Mouse (Mus musculus) G1E (cell line): ENCODE measurements around the gene Slc23a2.

Experiments used
- CTCF ChIP-seq: IDR thresholded peaks from 2 replicates; pipeline ENCODE4 v1.5.1; 2012; ENCODE audit warnings: low read depth, low read length, inconsistent platforms, mixed read lengths
- GATA1 ChIP-seq: IDR thresholded peaks from 2 replicates; pipeline ENCODE4 v1.6.1; 2012; ENCODE audit warnings: borderline replicate concordance, low read length, inconsistent platforms, mixed read lengths
- GATA2 ChIP-seq: IDR thresholded peaks from 2 replicates; pipeline ENCODE4 v1.6.1; 2012; ENCODE audit warnings: low read depth, low read length, inconsistent platforms, borderline replicate concordance
- POLR2AphosphoS5 ChIP-seq: IDR thresholded peaks from 2 replicates; pipeline ENCODE4 v1.6.1; 2012; ENCODE audit warnings: low read depth, low read length, inconsistent platforms; ENCODE audit not compliant: insufficient replicate concordance
- TAL1 ChIP-seq: conservative IDR thresholded peaks from 2 replicates; pipeline ENCODE4 v1.6.1; 2012; ENCODE audit warnings: low read depth, low read length, inconsistent platforms, mixed read lengths

GRCm38 (mm10) chr2:132177406-132177805 is 32.5 kb upstream of the Slc23a2 start:
- no peak for TF ChIP-seq TAL1
- TF ChIP-seq CTCF = no peak
- no peak for TF ChIP-seq GATA1
- no peak for TF ChIP-seq POLR2AphosphoS5
- no peak for TF ChIP-seq GATA2
